Mouse (Mus musculus) liver, embryonic 15.5 days (tissue): ENCODE data around the gene Vsig1. TPM values are rescaled to one million over a fixed set of nuclear protein-coding genes. Genes with fewer than 3 reads are reported as not detected.

ENCODE experiments used
- ATAC-seq: fragments of 200-750 bp; cut with Nextera tagmentation; 2 replicates; pipeline ENCODE4 v1.8.0; 2017; ENCODE audit warnings: moderate number of reproducible peaks, mild to moderate bottlenecking, moderate library complexity; ENCODE audit not compliant: insufficient read depth
- H3K27ac ChIP-seq: fragments of 300-500 bp; sonication (generic); replicated peaks from 2 replicates; pipeline ENCODE4 v1.5.1; 2015; ENCODE audit warnings: mild to moderate bottlenecking, inconsistent platforms
- H3K27me3 ChIP-seq: fragments of 300-500 bp; sonication (generic); 2 replicates; pipeline ENCODE4 v1.6.1; 2015; ENCODE audit warnings: mild to moderate bottlenecking, inconsistent platforms
- H3K36me3 ChIP-seq: fragments of 300-500 bp; sonication (generic); replicated peaks from 2 replicates; pipeline ENCODE4 v1.6.1; 2015; ENCODE audit warnings: moderate library complexity, mild to moderate bottlenecking, inconsistent platforms
- H3K4me1 ChIP-seq: fragments of 300-500 bp; sonication (generic); replicated peaks from 2 replicates; pipeline ENCODE4 v1.6.1; 2015; ENCODE audit warnings: inconsistent platforms
- H3K4me2 ChIP-seq: fragments of 300-500 bp; sonication (generic); 2 replicates; pipeline ENCODE4 v1.6.1; 2015; ENCODE audit warnings: moderate library complexity, mild to moderate bottlenecking, inconsistent platforms
- H3K4me3 ChIP-seq: fragments of 300-500 bp; sonication (generic); replicated peaks from 2 replicates; pipeline ENCODE4 v1.5.1; 2015; ENCODE audit warnings: mild to moderate bottlenecking, inconsistent platforms
- H3K9ac ChIP-seq: fragments of 300-500 bp; sonication (generic); 2 replicates; pipeline ENCODE4 v1.6.1; 2015; ENCODE audit warnings: moderate library complexity, mild to moderate bottlenecking, inconsistent platforms
- H3K9me3 ChIP-seq: fragments of 300-500 bp; sonication (generic); replicated peaks from 2 replicates; pipeline ENCODE4 v1.6.1; 2016; ENCODE audit warnings: inconsistent platforms
- WGBS: fragments of 180-500 bp; shearing (Covaris S2); methylation state at CpG from one replicate; pipeline ENCODE4 v1.1.7; 2015; ENCODE audit warnings: mixed read lengths; ENCODE audit not compliant: insufficient replicate concordance; 5-methylcytosine and 5-hydroxymethylcytosine counted together
- polyA plus RNA-seq: library from polyadenylated mRNA; unstranded; fragments of >200 nt; fragmentation: Nextera tagmentation; extraction: Ambion mirVana; gene quantifications from 2 replicates; pipeline ENCODE4 v1.2.1, GENCODE M21; 2015

The Vsig1 gene
- polyA plus RNA-seq = not detected in 2 replicates

- no peak within 1 kb of the TSS for H3K4me3 ChIP-seq
- H3K27me3 ChIP-seq = no peaks in the 10 kb centered on the region; the same call in 1 of the 2 replicates
- no peak within 1 kb of the TSS for H3K9ac ChIP-seq
- WGBS = 51% methylated on average over 7 of the region's 7 CpGs
- H3K9me3 ChIP-seq = no peaks in the 10 kb centered on the region
- no peak for ATAC-seq
- no peak within 1 kb of the TSS for H3K4me2 ChIP-seq
- no peak within 1 kb of the TSS for H3K27ac ChIP-seq
- no peaks in the 10 kb centered on the region for H3K4me1 ChIP-seq
- no peaks in the 10 kb centered on the region for H3K36me3 ChIP-seq
Observed at GRCm38 (mm10) chrX:140907360-140907759, at the start of gene Vsig1. Gene Vsig1 (plus strand): TSS chrX:140907608.

- no peak for ATAC-seq
- no peaks in the 10 kb centered on the region for H3K9me3 ChIP-seq
- no peaks in the 10 kb centered on the region; the same call in none of the 2 replicates for H3K27me3 ChIP-seq
- no peak overlapping the region for H3K27ac ChIP-seq
- no peaks in the 10 kb centered on the region for H3K36me3 ChIP-seq
- H3K4me3 ChIP-seq = no peak overlapping the region
- 76% methylated on average over 6 of the region's 6 CpGs for WGBS
- H3K9ac ChIP-seq = no peak overlapping the region
- no peaks in the 10 kb centered on the region for H3K4me1 ChIP-seq
- no peak overlapping the region for H3K4me2 ChIP-seq
Observed at GRCm38 (mm10) chrX:140862760-140863159, 44.6 kb upstream of the Vsig1 start.

DNA sequence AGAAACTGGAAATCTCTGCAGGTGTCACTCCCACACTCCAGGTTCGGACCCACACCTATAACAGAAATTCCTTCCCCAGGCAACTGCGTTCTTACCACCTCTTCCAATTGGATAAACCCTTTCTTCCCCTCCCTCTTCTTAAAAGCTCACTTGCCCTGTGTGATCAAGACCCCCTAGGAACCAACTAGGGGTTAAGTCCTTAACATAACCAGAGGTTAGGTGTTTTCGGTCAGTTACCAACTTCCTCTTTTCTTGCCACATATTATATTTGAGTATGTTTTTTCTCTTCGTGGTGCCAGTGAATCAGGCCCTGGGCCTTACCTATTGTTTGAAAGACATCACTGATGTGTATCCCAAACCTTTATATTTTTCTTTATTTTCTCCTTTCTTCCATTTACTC is 44.0 kb upstream of the Vsig1 start:
- Histone ChIP-seq H3K27ac (no peak overlapping the region), H3K36me3 (no peaks in the 10 kb centered on the region), H3K9me3 (no peaks in the 10 kb centered on the region), H3K4me2 (no peak overlapping the region), H3K4me1 (no peaks in the 10 kb centered on the region), H3K9ac (no peak overlapping the region), H3K4me3 (no peak overlapping the region), H3K27me3 (peaks cover 4% of the 10 kb centered on the region)
- no peak for ATAC-seq
- 54% methylated on average over 4 of the region's 4 CpGs for WGBS

GRCm38 (mm10) chrX:140887193-140887592 is 20.2 kb upstream of the Vsig1 start:
- H3K36me3 ChIP-seq = no peaks in the 10 kb centered on the region
- H3K9ac ChIP-seq = no peak overlapping the region
- no peaks in the 10 kb centered on the region for H3K27me3 ChIP-seq
- ATAC-seq = no peak
- H3K27ac ChIP-seq = no peak overlapping the region
- no peaks in the 10 kb centered on the region for H3K9me3 ChIP-seq
- no peak overlapping the region for H3K4me2 ChIP-seq
- H3K4me3 ChIP-seq = no peak overlapping the region
- 53% methylated on average over 2 of the region's 2 CpGs for WGBS
- H3K4me1 ChIP-seq = no peaks in the 10 kb centered on the region

- Histone ChIP-seq H3K4me3 (no peak overlapping the region), H3K27ac (no peak overlapping the region), H3K9me3 (no peaks in the 10 kb centered on the region), H3K36me3 (no peaks in the 10 kb centered on the region), H3K4me2 (no peak overlapping the region), H3K27me3 (no peaks in the 10 kb centered on the region), H3K4me1 (no peaks in the 10 kb centered on the region), H3K9ac (no peak overlapping the region)
- 61% methylated on average over 4 of the region's 4 CpGs for WGBS
- no peak for ATAC-seq
Observed at GRCm38 (mm10) chrX:140891796-140892195, 15.6 kb upstream of the Vsig1 start.

- Histone ChIP-seq H3K4me1 (no peaks in the 10 kb centered on the region), H3K36me3 (no peaks in the 10 kb centered on the region), H3K27ac (no peak overlapping the region), H3K9me3 (no peaks in the 10 kb centered on the region), H3K27me3 (no peaks in the 10 kb centered on the region; the same call in 1 of the 2 replicates), H3K4me3 (no peak overlapping the region), H3K4me2 (no peak overlapping the region), H3K9ac (no peak overlapping the region)
- 57% methylated on average over 3 of the region's 3 CpGs for WGBS
- no peak for ATAC-seq
Observed at GRCm38 (mm10) chrX:140903487-140903886, 3.9 kb upstream of the Vsig1 start.

DNA sequence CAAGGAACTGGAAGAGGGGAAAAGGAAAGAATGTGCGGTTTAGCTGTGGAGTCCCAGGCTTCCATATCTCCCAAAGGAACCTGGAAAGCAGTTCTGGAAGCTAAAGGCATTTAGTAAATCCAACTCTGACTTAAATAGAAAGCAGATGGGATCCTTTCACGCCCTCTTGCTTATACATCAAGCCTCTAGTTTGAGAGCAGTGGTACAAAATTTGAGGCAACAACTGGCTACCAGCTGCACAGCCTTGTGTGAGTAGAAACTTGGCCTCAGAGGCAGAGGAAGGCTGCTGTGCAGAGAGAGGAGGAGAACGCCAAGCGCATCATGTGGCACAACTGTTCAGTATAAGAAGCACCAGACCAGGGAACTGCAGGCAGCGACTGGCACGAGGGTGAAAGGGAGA is 13.9 kb downstream of the Vsig1 start:
- no peaks in the 10 kb centered on the region for H3K4me1 ChIP-seq
- no peak overlapping the region for H3K4me3 ChIP-seq
- WGBS = 60% methylated on average over 6 of the region's 6 CpGs
- H3K9me3 ChIP-seq = no peaks in the 10 kb centered on the region
- no peak overlapping the region for H3K4me2 ChIP-seq
- H3K9ac ChIP-seq = no peak overlapping the region
- H3K36me3 ChIP-seq = no peaks in the 10 kb centered on the region
- H3K27ac ChIP-seq = no peak overlapping the region
- ATAC-seq = no peak
- peaks cover 16% of the 10 kb centered on the region for H3K27me3 ChIP-seq

- WGBS = 49% methylated on average over 3 of the region's 3 CpGs
Observed at GRCm38 (mm10) chrX:140932066-140932465, 24.7 kb downstream of the Vsig1 start.

DNA sequence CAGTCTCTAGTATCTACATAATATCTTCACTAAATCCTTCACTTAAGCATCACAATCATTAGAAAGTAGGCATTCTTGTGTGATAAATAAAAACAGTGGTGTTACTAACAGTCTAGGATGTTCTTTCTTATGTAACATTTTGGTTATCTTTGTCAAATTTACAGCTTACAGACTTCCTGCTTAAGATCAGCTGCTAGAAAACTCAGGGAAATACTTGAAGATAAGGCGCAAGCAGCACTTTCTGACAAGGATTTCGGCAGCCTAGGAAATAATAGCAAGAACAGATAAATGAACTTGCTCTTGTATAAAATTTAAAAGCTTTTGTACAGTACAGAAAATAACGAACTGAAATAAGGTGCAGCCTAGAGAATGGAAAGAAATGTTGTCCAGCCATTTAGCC is 25.9 kb downstream of the Vsig1 start:
- Histone ChIP-seq H3K4me2 (no peak overlapping the region), H3K4me1 (no peaks in the 10 kb centered on the region), H3K4me3 (no peak overlapping the region), H3K9me3 (no peaks in the 10 kb centered on the region), H3K9ac (no peak overlapping the region), H3K27me3 (peaks cover 11% of the 10 kb centered on the region; the same call in 1 of the 2 replicates), H3K36me3 (no peaks in the 10 kb centered on the region), H3K27ac (no peak overlapping the region)
- 24% methylated on average over 3 of the region's 3 CpGs for WGBS
- ATAC-seq = no peak

More at GRCm38 (mm10) chrX:140932066-140932465, 24.7 kb downstream of the Vsig1 start:
- no peak overlapping the region for H3K4me3 ChIP-seq
- H3K4me2 ChIP-seq = no peak overlapping the region
- H3K9me3 ChIP-seq = no peaks in the 10 kb centered on the region
- ATAC-seq = no peak
- peaks cover 15% of the 10 kb centered on the region; the same call in 1 of the 2 replicates for H3K27me3 ChIP-seq
- no peak overlapping the region for H3K27ac ChIP-seq
- H3K9ac ChIP-seq = no peak overlapping the region
- H3K4me1 ChIP-seq = no peaks in the 10 kb centered on the region
- H3K36me3 ChIP-seq = no peaks in the 10 kb centered on the region

DNA sequence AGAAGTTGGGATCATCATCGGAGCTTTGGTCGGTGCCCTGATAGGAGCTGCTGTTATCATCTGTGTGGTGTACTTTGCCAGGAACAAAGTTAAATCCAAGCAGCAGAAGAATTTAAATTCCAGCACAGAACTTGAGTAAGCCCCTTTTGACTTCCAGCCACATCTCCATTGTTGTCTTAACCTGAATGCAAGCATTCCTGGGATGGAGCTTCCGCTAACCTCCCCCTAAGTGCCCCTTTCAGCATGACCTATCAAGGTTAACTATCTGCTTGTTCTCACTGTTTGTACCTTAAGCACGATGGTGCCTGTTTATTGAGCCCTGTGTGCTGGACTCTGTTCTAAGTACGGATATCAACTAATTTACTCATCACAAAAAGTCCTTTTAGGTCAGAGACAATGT is 28.9 kb downstream of the Vsig1 start:
- Histone ChIP-seq H3K27me3 (peaks cover 11% of the 10 kb centered on the region; the same call in 1 of the 2 replicates), H3K4me1 (no peaks in the 10 kb centered on the region), H3K4me2 (no peak overlapping the region), H3K27ac (no peak overlapping the region), H3K4me3 (no peak overlapping the region), H3K9ac (no peak overlapping the region), H3K36me3 (no peaks in the 10 kb centered on the region), H3K9me3 (no peaks in the 10 kb centered on the region)
- ATAC-seq = no peak
- 54% methylated on average over 5 of the region's 5 CpGs for WGBS

DNA sequence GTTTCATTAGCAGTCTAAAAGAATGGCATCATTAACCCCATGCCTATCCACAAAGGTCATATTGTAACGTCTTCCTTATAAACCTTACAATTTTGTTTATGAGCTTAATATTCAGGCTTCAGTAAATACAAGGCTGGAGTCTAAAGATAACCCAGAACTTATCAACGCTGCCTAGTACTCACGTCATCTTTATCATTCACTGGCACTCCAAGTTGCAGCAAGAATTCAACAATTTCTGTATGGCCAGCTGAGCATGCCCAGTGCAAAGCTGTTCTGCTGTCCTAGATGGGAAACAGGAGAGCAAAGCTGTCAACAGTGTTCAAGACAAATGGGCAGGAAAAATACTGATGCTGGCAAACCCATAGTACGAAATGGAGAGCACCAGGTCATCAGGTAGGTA is 46.2 kb downstream of the Vsig1 start:
- Histone ChIP-seq H3K27me3 (no peaks in the 10 kb centered on the region), H3K9ac (peak overlapping the region; percentile 46), H3K36me3 (peaks cover 26% of the 10 kb centered on the region), H3K27ac (peak overlapping the region; percentile 84), H3K4me2 (peak overlapping the region; percentile 48), H3K4me1 (peaks cover 8% of the 10 kb centered on the region; the same call in 1 of the 2 replicates), H3K9me3 (no peaks in the 10 kb centered on the region), H3K4me3 (peak overlapping the region; percentile 67)
- 45% methylated on average over 4 of the region's 4 CpGs for WGBS
- peak; percentile 79 for ATAC-seq
